In genomic region chr11:52314102-52314793, GRCm38 (mm10) we compare ENCODE assay signal across 8 mouse cellular contexts. TPM values are rescaled to one million over a fixed set of nuclear protein-coding genes. Genes with fewer than 3 reads are reported as not detected.
DNase-seq lines count a peak whose midpoint lies in the region; ATAC-seq lines count a peak whose summit lies in the region.

No protein-coding gene starts in this region.

- H3K4me1 ChIP-seq in hindbrain, embryonic 10.5 days (replicated peaks), result peaks cover 20% of the 10 kb centered on the region
- H3K4me1 ChIP-seq in hindbrain, embryonic 13.5 days (replicated peaks), result 0 out of 2 replicates have a peak, but pooled peaks cover 5% of the 10 kb centered on the region

- H3K27ac ChIP-seq in hindbrain, embryonic 10.5 days, result 0 out of 2 replicates have a peak overlapping the region, but pooled peaks have one; percentile 16
- H3K27ac ChIP-seq in hindbrain, embryonic 13.5 days, result no peak overlapping the region

- no peak for ATAC-seq in hindbrain, embryonic 13.5 days (ENCODE audit: low FRiP score)
- ATAC-seq in activated CD4-positive, CD25-positive, alpha-beta regulatory T cell, adult 4 months, result peak; percentile 65
- ATAC-seq in neutrophil, adult 5-6 weeks (ENCODE audit: extremely low read depth, insufficient number of reproducible peaks, low FRiP score, poor library complexity, severe bottlenecking), result peak; percentile 36

- H3K4me3 ChIP-seq in hindbrain, embryonic 10.5 days, result peak overlapping the region; percentile 28; the same call in 1 of the 2 replicates
- H3K4me3 ChIP-seq in hindbrain, embryonic 13.5 days, result no peak overlapping the region

- 18% methylated on average over 26 of the region's 26 CpGs for WGBS in hindbrain, embryonic 10.5 days
- WGBS in hindbrain, embryonic 13.5 days, result 26% methylated on average over 26 of the region's 26 CpGs

- H3K9me3 ChIP-seq in hindbrain, embryonic 10.5 days, result no peaks in the 10 kb centered on the region
- no peaks in the 10 kb centered on the region for H3K9me3 ChIP-seq in hindbrain, embryonic 13.5 days

- H3K27me3 ChIP-seq in hindbrain, embryonic 10.5 days (ENCODE audit: insufficient read depth, poor library complexity, severe bottlenecking), result peaks cover 24% of the 10 kb centered on the region
- peaks cover 24% of the 10 kb centered on the region for H3K27me3 ChIP-seq in hindbrain, embryonic 13.5 days

- H3K4me2 ChIP-seq in hindbrain, embryonic 13.5 days, result no peak overlapping the region

- H3K9ac ChIP-seq in hindbrain, embryonic 13.5 days, result no peak overlapping the region

- no peaks in the 10 kb centered on the region for H3K36me3 ChIP-seq in hindbrain, embryonic 10.5 days
- H3K36me3 ChIP-seq in hindbrain, embryonic 13.5 days, result no peaks in the 10 kb centered on the region

- DNase-seq in hindbrain, embryonic 10.5 days (ENCODE audit: low spot score), result no peak
- DNase-seq in kidney, adult 9 months, result peak; percentile 38
- no peak for DNase-seq in adrenal gland, postnatal 25 days
- DNase-seq in layer of hippocampus, adult 11-12 months (ENCODE audit: low spot score), result no peak
- DNase-seq in ovary, postnatal 36 days (ENCODE audit: low spot score), result no peak

RNA-seq across cellular contexts. Expression of gene Tcf7, which starts 31.4 kb away (rescaled TPM):
- polyA plus RNA-seq in hindbrain, embryonic 10.5 days (2016; fragmentation: Nextera tagmentation; extraction: Ambion mirVana), result 9.3 and 10.8 TPM in 2 replicates
- 3.2 and 4.7 TPM in 2 replicates for polyA plus RNA-seq in hindbrain, embryonic 13.5 days (2015; fragmentation: Nextera tagmentation; extraction: Ambion mirVana)
- 100 to 1,000 TPM; 227 to 315 TPM for polyA plus RNA-seq in activated CD4-positive, CD25-positive, alpha-beta regulatory T cell, adult 4 months (2017; shearing (Covaris generic))
- 32.0 and 34.7 TPM in 2 replicates for total RNA-seq in neutrophil, adult 5-6 weeks (2017)
- 38.8 and 41.3 TPM in 2 replicates for total RNA-seq in adrenal gland, postnatal 25 days (2021)

RNA-seq across cellular contexts. Expression of gene Vdac1, which starts 46.4 kb away (rescaled TPM):
- polyA plus RNA-seq in hindbrain, embryonic 10.5 days (2016; fragmentation: Nextera tagmentation; extraction: Ambion mirVana), result 222 and 241 TPM in 2 replicates
- 280 and 294 TPM in 2 replicates for polyA plus RNA-seq in hindbrain, embryonic 13.5 days (2015; fragmentation: Nextera tagmentation; extraction: Ambion mirVana)
- polyA plus RNA-seq in activated CD4-positive, CD25-positive, alpha-beta regulatory T cell, adult 4 months (2017; shearing (Covaris generic)), result 10 to 100 TPM; 90.3 to 94.9 TPM
- 42.9 and 53.9 TPM in 2 replicates for total RNA-seq in neutrophil, adult 5-6 weeks (2017)
- 410 and 432 TPM in 2 replicates for total RNA-seq in adrenal gland, postnatal 25 days (2021)

Comparison
In these comparisons a context has a peak if more than half of its experiments do, and no peak if none do; other contexts are left out.
1. RNA of gene Tcf7, which starts 31.4 kb away (polyA plus RNA-seq): 227 to 315 TPM in activated CD4-positive, CD25-positive, alpha-beta regulatory T cell, adult 4 months; 9.3 to 10.8 TPM in hindbrain, embryonic 10.5 days and 3.2 to 4.7 TPM in hindbrain, embryonic 13.5 days; every median in the first group is over 10 times any median in the second.